ENCODE assay signal across 8 mouse cellular contexts in genomic region chr9:42122441-42122840, GRCm38 (mm10). TPM values are rescaled to one million over a fixed set of nuclear protein-coding genes. Genes with fewer than 3 reads are reported as not detected.
DNase-seq lines count a peak whose midpoint lies in the region; ATAC-seq lines count a peak whose summit lies in the region.

No protein-coding gene starts in this region.

- H3K27ac ChIP-seq in lung, embryonic 15.5 days, result no peak overlapping the region
- no peak overlapping the region for H3K27ac ChIP-seq in intestine, embryonic 15.5 days

- H3K9ac ChIP-seq in lung, embryonic 15.5 days, result no peak overlapping the region
- no peak overlapping the region for H3K9ac ChIP-seq in intestine, embryonic 15.5 days

- peak overlapping the region; percentile 86 for H3K4me2 ChIP-seq in lung, embryonic 15.5 days
- peak overlapping the region; percentile 79 for H3K4me2 ChIP-seq in intestine, embryonic 15.5 days (replicated peaks)

- H3K27me3 ChIP-seq in lung, embryonic 15.5 days, result peaks cover 12% of the 10 kb centered on the region; the same call in 1 of the 2 replicates
- H3K27me3 ChIP-seq in intestine, embryonic 15.5 days (replicated peaks), result no peaks in the 10 kb centered on the region

- 69% methylated on average over 6 of the region's 6 CpGs for WGBS in lung, embryonic 15.5 days
- 77% methylated on average over 6 of the region's 6 CpGs for WGBS in intestine, embryonic 15.5 days

- ATAC-seq in lung, embryonic 15.5 days (ENCODE audit: borderline replicate concordance, extremely low read depth, low FRiP score, low TSS enrichment), result no peak
- no peak for ATAC-seq in intestine, embryonic 15.5 days
- ATAC-seq in neutrophil, adult 5-6 weeks (ENCODE audit: extremely low read depth, insufficient number of reproducible peaks, low FRiP score, poor library complexity, severe bottlenecking), result peak; percentile 62
- ATAC-seq in inflammation-experienced regulatory T-cells, adult 6 months, result no peak

- no peaks in the 10 kb centered on the region for H3K36me3 ChIP-seq in lung, embryonic 15.5 days
- H3K36me3 ChIP-seq in intestine, embryonic 15.5 days, result no peaks in the 10 kb centered on the region

- peaks cover 23% of the 10 kb centered on the region for H3K4me1 ChIP-seq in lung, embryonic 15.5 days
- no peaks in the 10 kb centered on the region; the same call in 1 of the 2 replicates for H3K4me1 ChIP-seq in intestine, embryonic 15.5 days (replicated peaks)

- peak; percentile 34 for DNase-seq in cerebellum, adult 8-10 months
- no peak for DNase-seq in cerebellum, postnatal 25 days
- DNase-seq in lung, postnatal 10 days, result no peak
- no peak for DNase-seq in frontal cortex, postnatal 25 days (ENCODE audit: low spot score in 2 of 2)

- peak overlapping the region; percentile 61; the same call in 1 of the 2 replicates for H3K4me3 ChIP-seq in lung, embryonic 15.5 days
- peak overlapping the region; percentile 2; the same call in 1 of the 2 replicates for H3K4me3 ChIP-seq in intestine, embryonic 15.5 days (replicated peaks)

- H3K9me3 ChIP-seq in lung, embryonic 15.5 days, result no peaks in the 10 kb centered on the region
- no peaks in the 10 kb centered on the region for H3K9me3 ChIP-seq in intestine, embryonic 15.5 days

RNA-seq across cellular contexts. Expression of gene Sorl1, which starts 1.7 kb away (rescaled TPM):
- 13.4 and 14.9 TPM in 2 replicates for polyA plus RNA-seq in lung, embryonic 15.5 days (2015; fragmentation: Nextera tagmentation; extraction: Ambion mirVana)
- 9.0 and 10.3 TPM in 2 replicates for polyA plus RNA-seq in intestine, embryonic 15.5 days (2015; fragmentation: Nextera tagmentation; extraction: Ambion mirVana)
- 731 and 761 TPM in 2 replicates for total RNA-seq in neutrophil, adult 5-6 weeks (2017)
- 10 to 100 TPM; 27.5 to 44.9 (median 29.1) TPM for polyA plus RNA-seq in inflammation-experienced regulatory T-cells, adult 6 months (2017; shearing (Covaris generic))
